Mouse (Mus musculus) embryonic fibroblast, embryonic 13.5 days (primary cell): ENCODE data around the gene Ddx27.

Experiments
- CTCF ChIP-seq: IDR thresholded peaks from 2 replicates; pipeline ENCODE4 v1.5.1; 2011; ENCODE audit warnings: mild to moderate bottlenecking, control low read depth, low read length, moderate library complexity, borderline replicate concordance; ENCODE audit not compliant: insufficient read depth
- POLR2A ChIP-seq: IDR thresholded peaks from 2 replicates; pipeline ENCODE4 v1.6.1; 2011; ENCODE audit warnings: low read depth, mild to moderate bottlenecking, control low read depth, low read length, moderate library complexity

- no peak for TF ChIP-seq CTCF
- TF ChIP-seq POLR2A, result no peak
Measured at GRCm38 (mm10) chr2:166991945-166992344, 23.0 kb upstream of the Ddx27 start.
